Mouse (Mus musculus) megakaryocyte progenitor cell, adult 5-6 weeks (primary cell): ENCODE measurements around the gene Slfn3. TPM values are rescaled to one million over a fixed set of nuclear protein-coding genes. Genes with fewer than 3 reads are reported as not detected.

Source experiments
- ATAC-seq: replicated peaks from 2 replicates; pipeline ENCODE4 v1.8.0; 2016; ENCODE audit warnings: mild to moderate bottlenecking, moderate TSS enrichment, inconsistent platforms; ENCODE audit not compliant: poor library complexity
- total RNA-seq, 2 experiments: library from RNA; stranded (forward) in 1 of 2; stranded (reverse) in 1 of 2; fragments of 157-497, 149-512 nt in 1 of 2; fragments of 200-1000 nt in 1 of 2; gene quantifications; 2 replicates each; pipeline versions ENCODE4 v1.2.3 to v1.2.4; 2015 to 2017

Slfn3 gene
- total RNA-seq, 2 experiments from 2014 or later = 22.2 to 26.4 TPM

- peak; percentile 97 for ATAC-seq
Observed at GRCm38 (mm10) chr11:83263146-83263545, 72.0 kb downstream of the Slfn3 start.

Other genes with a start within 250 kb of the Slfn3 start
- 1.4 and 1.5 TPM in 2 replicates for gene Slfn5, start 240.0 kb upstream of the Slfn3 start, total RNA-seq (2015)
- gene Slfn5, start 240.0 kb upstream of the Slfn3 start, total RNA-seq (2017) = 1.7 and 2.8 TPM in 2 replicates
- gene Slfn9, start 199.5 kb upstream of the Slfn3 start, total RNA-seq (2015) = 33.4 and 33.6 TPM in 2 replicates
- 33.1 and 41.3 TPM in 2 replicates for gene Slfn9, start 199.5 kb upstream of the Slfn3 start, total RNA-seq (2017)
- gene Slfn8, start 170.5 kb upstream of the Slfn3 start, total RNA-seq (2015) = 8.6 and 10.9 TPM in 2 replicates
- gene Slfn8, start 170.5 kb upstream of the Slfn3 start, total RNA-seq (2017) = 7.7 and 13.3 TPM in 2 replicates
- gene Slfn2, start 126.2 kb upstream of the Slfn3 start, total RNA-seq (2015) = 13.3 and 20.8 TPM in 2 replicates
- gene Slfn2, start 126.2 kb upstream of the Slfn3 start, total RNA-seq (2017) = 38.8 and 50.9 TPM in 2 replicates
- 2.7 and 3.3 TPM in 2 replicates for gene Slfn1, start 74.5 kb upstream of the Slfn3 start, total RNA-seq (2015)
- 5.4 and 5.8 TPM in 2 replicates for gene Slfn1, start 74.5 kb upstream of the Slfn3 start, total RNA-seq (2017)
- 19.0 and 22.5 TPM in 2 replicates for gene Slfn4, start 16.1 kb upstream of the Slfn3 start, total RNA-seq (2015)
- gene Slfn4, start 16.1 kb upstream of the Slfn3 start, total RNA-seq (2017) = 7.9 and 9.8 TPM in 2 replicates
- 0.24 TPM in 1 of 2 replicates, not detected in the other for gene Slfn14, start 95.4 kb downstream of the Slfn3 start, total RNA-seq (2015)
- gene Slfn14, start 95.4 kb downstream of the Slfn3 start, total RNA-seq (2017) = not detected in 2 replicates
- 52.4 and 58.5 TPM in 2 replicates for gene Ap2b1, start 107.7 kb downstream of the Slfn3 start, total RNA-seq (2015)
- gene Ap2b1, start 107.7 kb downstream of the Slfn3 start, total RNA-seq (2017) = 51.3 and 67.6 TPM in 2 replicates
- gene Pex12, start 111.3 kb downstream of the Slfn3 start, total RNA-seq (2015) = 12.8 and 13.0 TPM in 2 replicates
- gene Pex12, start 111.3 kb downstream of the Slfn3 start, total RNA-seq (2017) = 4.7 and 8.7 TPM in 2 replicates
- not detected in 2 replicates for gene Rasl10b, start 217.8 kb downstream of the Slfn3 start, total RNA-seq (2015)
- 0.14 TPM in 1 of 2 replicates, not detected in the other for gene Rasl10b, start 217.8 kb downstream of the Slfn3 start, total RNA-seq (2017)
- gene Gas2l2, start 238.1 kb downstream of the Slfn3 start, total RNA-seq (2015) = 0.15 and 0.30 TPM in 2 replicates
- gene Gas2l2, start 238.1 kb downstream of the Slfn3 start, total RNA-seq (2017) = 0.20 and 0.21 TPM in 2 replicates
- 30.8 and 38.7 TPM in 2 replicates for gene 1700020L24Rik, start 246.3 kb downstream of the Slfn3 start, total RNA-seq (2015)
- gene 1700020L24Rik, start 246.3 kb downstream of the Slfn3 start, total RNA-seq (2017) = 77.0 and 80.6 TPM in 2 replicates